Mouse (Mus musculus): ENCODE measurements around the gene Camta1.
A peak's percentile ranks its signal among the peaks of the same experiment; 100 is the strongest.
"Not testable (repeated sequence)": the region's sequence is repeated elsewhere in the genome, so short reads cannot be mapped to it uniquely, and the experiment has no call there.

Gene Camta1

GRCm38 (mm10) chr4:150898716-150899365 lies 962.8 kb downstream of the Camta1 start:
- peak; percentile 76 for ATAC-seq (ENCODE audit: low TSS enrichment)

DNA sequence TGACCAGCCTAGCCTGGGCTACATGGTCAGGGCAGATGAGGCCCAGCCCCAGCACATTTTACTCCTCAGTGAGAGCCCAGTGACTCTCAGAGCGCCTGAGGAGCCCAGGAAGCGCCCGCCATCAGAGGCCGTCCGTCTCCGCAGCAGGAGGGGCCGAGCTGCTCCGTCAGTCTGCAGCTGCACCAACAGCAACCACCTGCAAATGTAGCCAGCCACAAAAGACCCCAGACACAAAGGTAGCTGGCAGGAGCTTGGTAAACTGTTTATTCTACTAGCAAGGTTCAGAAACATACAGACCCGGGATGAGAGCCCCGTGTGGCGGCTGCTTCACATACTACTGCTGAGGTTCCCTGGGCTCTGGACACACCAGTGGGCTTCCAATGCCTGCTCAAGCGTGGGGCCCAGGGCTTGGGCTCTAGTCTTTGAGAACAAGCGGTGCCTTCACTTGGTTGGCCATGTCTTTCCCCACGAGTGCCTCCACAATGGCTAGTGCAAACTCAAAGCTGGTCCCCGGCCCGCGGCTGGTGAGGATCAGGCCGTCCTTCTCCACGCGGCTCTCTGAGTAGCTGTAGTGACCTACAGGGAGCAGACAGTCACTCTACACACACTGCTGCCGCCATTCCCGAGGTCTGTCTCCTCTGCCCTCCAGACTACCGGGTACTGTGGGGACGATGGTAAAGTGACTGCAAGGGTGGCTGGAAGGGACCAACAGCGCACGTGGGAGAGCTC lies 964.6 kb downstream of the Camta1 start:
- ATAC-seq (ENCODE audit: low TSS enrichment) = no peak

GRCm38 (mm10) chr4:150894718-150895501 lies 966.8 kb downstream of the Camta1 start:
- ATAC-seq (ENCODE audit: low TSS enrichment) = no peak

DNA sequence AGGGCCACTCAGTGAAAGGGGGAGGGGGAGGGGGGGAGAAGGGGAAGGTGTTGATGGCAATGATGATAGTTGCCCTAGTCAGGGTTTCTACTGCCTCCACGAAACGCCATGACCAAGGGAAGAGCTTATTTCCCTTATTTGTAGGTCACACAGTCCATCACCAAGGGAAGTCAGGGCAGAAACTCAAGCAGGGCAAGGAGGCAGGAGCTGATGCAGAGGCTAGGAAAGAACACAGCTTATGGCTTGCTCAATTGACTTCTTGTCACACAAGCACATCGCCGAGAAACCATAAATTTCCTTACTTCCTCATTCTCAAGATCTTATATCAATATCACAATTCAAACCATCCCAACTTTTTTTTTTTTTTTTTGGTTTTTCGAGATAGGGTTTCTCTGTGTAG lies 970.4 kb downstream of the Camta1 start:
- ATAC-seq (ENCODE audit: low TSS enrichment) = no peak

GRCm38 (mm10) chr4:150889955-150890315 lies 971.7 kb downstream of the Camta1 start:
- ATAC-seq (ENCODE audit: low TSS enrichment) = no peak

DNA sequence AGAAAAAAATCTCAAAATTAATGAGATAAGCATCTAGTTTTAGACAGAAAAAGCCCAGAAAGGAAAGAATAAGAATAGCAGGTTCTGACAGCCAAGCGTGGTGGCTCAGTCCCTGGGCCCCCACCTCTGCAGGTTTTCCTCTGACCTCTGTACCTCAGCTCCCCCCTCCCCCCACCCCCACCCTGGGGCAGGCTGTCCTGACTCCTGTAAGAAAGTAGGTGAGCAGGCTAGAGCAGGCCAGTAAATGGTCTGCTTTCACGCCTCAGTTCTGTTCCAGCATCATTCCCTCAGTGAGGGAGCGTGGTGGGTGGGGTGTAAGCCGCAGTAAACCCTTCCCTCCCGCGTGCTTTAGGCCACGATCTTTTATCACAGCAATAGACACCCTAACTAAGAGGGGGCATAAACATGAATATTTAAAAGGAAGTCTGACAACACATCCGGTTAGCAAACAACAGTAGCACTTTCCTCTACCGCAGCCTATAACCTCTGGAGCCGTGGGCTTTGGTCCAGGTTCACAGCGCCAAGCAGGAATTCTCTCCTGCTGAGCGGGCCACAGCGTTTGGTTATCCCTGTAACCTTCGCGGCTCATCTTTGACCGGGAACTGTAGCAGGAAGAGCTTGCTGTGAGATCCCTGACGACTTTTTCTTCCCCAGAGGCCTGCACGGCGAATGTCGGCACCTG lies 972.3 kb downstream of the Camta1 start:
- no peak for ATAC-seq (ENCODE audit: low TSS enrichment)

- no peak for ATAC-seq (ENCODE audit: low TSS enrichment)
Measured at GRCm38 (mm10) chr4:150888492-150888891, 973.2 kb downstream of the Camta1 start.

DNA sequence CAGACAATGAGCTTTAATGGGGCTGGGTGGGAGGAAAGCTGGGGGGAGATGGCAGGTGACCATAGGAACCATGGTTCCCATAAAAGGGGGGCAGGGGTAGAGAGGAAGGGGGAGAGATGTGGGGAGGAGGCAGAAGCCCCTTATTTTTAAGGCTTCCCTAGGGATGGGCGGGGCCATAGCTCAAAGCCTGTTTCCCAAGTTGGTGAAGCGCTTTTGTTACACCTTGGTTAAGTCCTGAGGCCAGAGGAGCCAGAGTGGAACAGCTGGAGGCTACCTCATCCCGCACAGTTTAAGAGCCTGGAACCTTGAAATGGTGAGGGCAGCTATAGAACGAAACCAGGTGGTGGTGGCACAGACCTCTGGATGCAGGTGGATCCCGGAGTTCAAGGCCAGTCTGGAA lies 973.8 kb downstream of the Camta1 start:
- no peak for ATAC-seq (ENCODE audit: low TSS enrichment)

DNA sequence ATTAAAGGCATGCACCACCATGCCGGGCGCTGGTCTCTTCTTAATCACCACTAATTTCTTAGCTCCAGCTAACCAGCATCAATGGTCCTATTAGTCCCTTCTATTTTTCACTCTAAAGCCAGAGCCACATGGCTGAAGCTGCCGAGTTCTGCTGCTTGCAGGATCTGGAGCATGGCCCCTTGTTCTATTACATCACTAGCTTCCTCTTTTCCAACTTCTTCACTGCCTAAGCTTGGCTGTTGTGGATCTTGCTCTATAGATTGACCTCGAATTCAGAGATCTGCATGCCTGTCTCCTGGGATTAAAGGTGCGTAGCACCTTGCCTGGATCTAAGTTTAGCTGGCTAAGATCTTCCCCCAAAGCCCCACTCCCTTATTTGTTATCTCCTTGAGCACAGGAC lies 979.0 kb downstream of the Camta1 start:
- ATAC-seq (ENCODE audit: low TSS enrichment) = no peak

DNA sequence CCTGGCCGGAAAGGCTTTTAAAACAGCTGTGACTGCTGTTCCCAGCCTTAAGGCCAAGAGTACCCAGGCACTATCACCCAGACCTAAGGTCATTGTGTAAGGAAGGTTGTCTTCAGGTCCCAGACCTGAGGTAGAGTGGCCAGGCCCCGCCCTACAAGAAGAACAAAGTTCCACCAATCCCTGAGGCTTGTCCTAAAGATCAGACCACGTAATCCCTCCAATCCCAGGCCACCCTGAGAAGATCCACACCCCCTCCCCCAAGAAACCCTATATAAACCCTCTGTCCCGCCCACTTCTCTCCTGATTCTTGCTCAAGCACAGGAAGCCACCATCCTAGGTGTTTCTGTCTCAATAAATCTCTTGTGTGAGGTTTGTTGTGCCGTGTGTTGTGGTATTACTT lies 981.3 kb downstream of the Camta1 start:
- no peak for ATAC-seq (ENCODE audit: low TSS enrichment)

GRCm38 (mm10) chr4:150879631-150880030 lies 982.0 kb downstream of the Camta1 start:
- no peak for ATAC-seq (ENCODE audit: low TSS enrichment)

DNA sequence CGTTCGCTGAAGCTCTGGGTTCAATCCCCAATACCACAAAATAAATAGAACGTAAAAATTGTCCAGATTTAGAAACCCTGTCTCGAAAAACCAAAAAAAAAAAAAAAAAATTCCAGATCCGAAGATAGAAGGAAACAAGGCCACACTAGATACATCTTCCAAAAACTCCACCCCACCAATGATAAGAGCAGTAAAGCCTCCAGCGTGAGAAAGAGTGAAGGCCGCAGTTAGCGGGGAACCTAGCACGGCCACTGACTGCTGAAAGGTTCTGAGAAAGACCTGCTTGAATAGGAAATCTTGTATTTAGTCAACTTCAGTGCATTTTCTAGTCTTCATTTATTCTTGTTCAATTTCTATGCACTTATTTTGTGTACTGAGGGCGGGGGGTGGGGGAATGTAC lies 986.3 kb downstream of the Camta1 start:
- no peak for ATAC-seq (ENCODE audit: low TSS enrichment)

DNA sequence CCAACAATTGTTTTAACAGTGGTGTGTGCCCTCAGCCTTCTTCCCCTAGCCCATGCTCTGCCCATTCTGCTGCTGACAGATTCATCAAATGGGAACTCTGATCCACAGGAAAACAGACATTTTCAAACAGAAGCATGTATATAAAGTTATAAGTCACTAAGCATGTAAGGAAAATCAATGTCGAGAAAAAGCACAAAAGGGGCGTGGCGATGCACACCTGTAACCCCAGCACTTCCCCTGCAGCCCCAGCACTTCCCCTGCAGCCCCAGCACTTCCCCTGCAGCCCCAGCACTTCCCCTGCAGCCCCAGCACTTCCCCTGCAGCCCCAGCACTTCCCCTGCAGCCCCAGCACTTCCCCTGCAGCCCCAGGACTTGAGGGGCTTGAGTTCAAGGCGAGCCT lies 987.3 kb downstream of the Camta1 start:
- ATAC-seq (ENCODE audit: low TSS enrichment) = not testable (repeated sequence)

GRCm38 (mm10) chr4:150872681-150873080 lies 989.0 kb downstream of the Camta1 start:
- no peak for ATAC-seq (ENCODE audit: low TSS enrichment)

- peak; percentile 70 for ATAC-seq (ENCODE audit: low TSS enrichment)
Measured at GRCm38 (mm10) chr4:150872139-150872651, 989.5 kb downstream of the Camta1 start.

- peak; percentile 55; the same call in 1 of the 2 replicates for ATAC-seq (ENCODE audit: low TSS enrichment)
Measured at GRCm38 (mm10) chr4:150871392-150872138, 990.1 kb downstream of the Camta1 start.

- ATAC-seq (ENCODE audit: low TSS enrichment) = no peak
Measured at GRCm38 (mm10) chr4:150870963-150871391, 990.7 kb downstream of the Camta1 start.

DNA sequence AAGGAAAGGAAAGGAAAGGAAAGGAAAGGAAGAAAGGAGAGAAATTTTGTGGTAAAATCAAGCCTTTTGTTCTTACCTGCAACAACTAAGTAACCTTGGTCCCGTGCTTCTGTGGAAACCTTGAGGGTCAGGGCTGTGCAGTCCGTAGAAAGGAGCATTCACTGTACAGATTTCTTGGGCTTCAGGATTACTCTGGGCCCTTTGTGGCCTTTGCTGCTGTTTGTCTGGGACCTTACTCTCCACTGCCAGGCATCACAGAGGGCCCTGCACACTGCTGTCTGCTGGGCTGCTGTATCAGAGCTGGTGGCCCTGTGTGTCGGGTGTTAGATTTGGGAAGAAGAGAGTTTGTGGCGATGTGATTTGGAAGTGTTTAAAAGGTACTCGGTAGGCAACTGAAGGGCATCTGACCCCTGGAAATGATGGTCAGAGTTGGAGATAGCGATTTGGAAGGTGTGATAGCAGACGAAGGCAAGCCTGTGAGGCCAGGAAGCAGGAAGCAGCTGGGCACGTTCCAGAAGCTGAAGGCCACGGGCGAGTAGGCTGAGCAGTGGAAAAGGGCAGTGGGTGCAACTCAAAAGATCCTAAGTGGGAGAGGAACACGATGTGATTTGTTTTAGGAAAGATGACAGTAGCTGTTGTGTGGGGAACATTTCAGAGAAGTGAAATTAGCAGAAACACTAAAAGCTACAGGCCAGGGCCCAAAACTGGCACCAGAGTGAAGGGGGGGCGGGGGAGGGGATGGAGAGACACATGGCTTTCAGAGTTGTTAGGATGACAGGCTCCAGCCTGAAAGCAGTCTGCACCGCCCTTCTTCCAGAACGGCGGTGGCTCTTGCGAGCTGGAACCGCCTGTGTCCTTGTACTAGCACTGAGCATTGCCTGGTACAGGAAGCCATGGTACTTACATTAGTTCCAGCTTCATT lies 992.1 kb downstream of the Camta1 start:
- no peak for ATAC-seq (ENCODE audit: low TSS enrichment)

- ATAC-seq (ENCODE audit: low TSS enrichment) = no peak
Measured at GRCm38 (mm10) chr4:150868859-150869258, 992.8 kb downstream of the Camta1 start.

- ATAC-seq (ENCODE audit: low TSS enrichment) = no peak
Measured at GRCm38 (mm10) chr4:150868161-150868560, 993.5 kb downstream of the Camta1 start.

All from frontal cortex, adult (tissue).